Mouse (Mus musculus) myocyte (in vitro differentiated cells): ENCODE measurements at regions not wholly inside any gene's neighbourhood (a gene's known extent, or its start where the extent isn't known, plus 50 kb on each side); places are given as distances from the start of the nearest gene placed in this dataset.

Experiments used
- CEBPB ChIP-seq: IDR thresholded peaks from 2 replicates; pipeline ENCODE4 v1.6.1; 2011; ENCODE audit warnings: mild to moderate bottlenecking, moderate library complexity; ENCODE audit not compliant: poor library complexity, insufficient read depth, severe bottlenecking
- E2F4 ChIP-seq: IDR thresholded peaks from one replicate; pipeline ENCODE4 v1.6.1; 2011; ENCODE audit warnings: mild to moderate bottlenecking, control low read depth, moderate library complexity; ENCODE audit not compliant: insufficient read depth
- MAX ChIP-seq: IDR thresholded peaks from one replicate; pipeline ENCODE4 v1.6.1; 2011; ENCODE audit warnings: low read depth, mild to moderate bottlenecking, control low read depth
- MYOD1 ChIP-seq, 3 experiments: IDR thresholded peaks; one replicate each; pipeline ENCODE4 v1.6.1; 2011; ENCODE audit warnings: control low read depth in 2 of 3, low read depth in 2 of 3, mild to moderate bottlenecking in 2 of 3, moderate library complexity in 1 of 3; ENCODE audit not compliant: insufficient read length in 2 of 3, control insufficient read depth in 1 of 3
- MYOG ChIP-seq, 3 experiments: IDR thresholded peaks; one replicate each; pipeline ENCODE4 v1.6.1; 2011; ENCODE audit warnings: control low read depth in 2 of 3, low read depth in 2 of 3, mild to moderate bottlenecking in 2 of 3; ENCODE audit not compliant: insufficient read length in 2 of 3, control insufficient read depth in 1 of 3, insufficient read depth in 1 of 3
- POLR2A ChIP-seq: IDR thresholded peaks from one replicate; pipeline ENCODE4 v1.6.1; 2011; ENCODE audit warnings: low read depth, mild to moderate bottlenecking, control low read depth, moderate library complexity; ENCODE audit not compliant: insufficient read length
- POLR2AphosphoS2 ChIP-seq: IDR thresholded peaks from one replicate; pipeline ENCODE4 v1.6.1; 2011; ENCODE audit warnings: low read depth, control low read depth; ENCODE audit not compliant: insufficient read length
- REST ChIP-seq: IDR thresholded peaks from one replicate; pipeline ENCODE4 v1.6.1; 2011; ENCODE audit warnings: mild to moderate bottlenecking, control low read depth, moderate library complexity; ENCODE audit not compliant: insufficient read depth, insufficient read length
- TCF12 ChIP-seq: IDR thresholded peaks from one replicate; pipeline ENCODE4 v1.6.1; 2011; ENCODE audit warnings: mild to moderate bottlenecking, control low read depth; ENCODE audit not compliant: poor library complexity, insufficient read depth, severe bottlenecking
- USF1 ChIP-seq: IDR thresholded peaks from one replicate; pipeline ENCODE4 v1.6.1; 2011; ENCODE audit warnings: low read depth, mild to moderate bottlenecking, control low read depth, moderate library complexity

DNA sequence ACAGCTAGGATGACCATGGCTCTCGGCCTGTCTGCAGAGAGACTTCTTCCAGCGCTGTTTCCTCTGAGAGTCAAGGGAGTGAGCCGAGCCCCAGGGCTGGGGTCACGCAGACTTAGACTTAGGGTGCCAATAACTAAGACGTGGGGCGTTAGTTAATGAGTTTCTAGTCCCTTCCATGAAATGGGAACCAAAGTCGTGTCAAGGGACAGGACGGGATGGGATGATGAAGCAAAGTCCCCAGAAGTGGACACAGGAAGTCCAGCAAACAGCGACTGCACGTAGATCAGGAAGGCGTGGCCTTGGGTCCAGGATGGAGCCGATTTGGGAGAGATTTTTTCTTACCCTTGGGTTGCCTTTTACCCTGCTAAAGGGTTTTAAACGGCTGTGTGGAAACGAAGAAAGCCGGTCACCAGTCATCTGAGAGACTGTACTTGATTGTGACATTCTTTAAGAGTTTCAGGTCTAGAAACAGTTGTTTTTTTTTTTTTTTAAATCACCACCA, 112.5 kb upstream of the Egln3 start:
- no peak for TF ChIP-seq E2F4
- no peak for TF ChIP-seq POLR2AphosphoS2
- no peak for TF ChIP-seq POLR2A
- no peak for TF ChIP-seq MYOD1 (IDR thresholded peaks at IDR 0.05; ENCODE audit: control insufficient read depth in 1 of 3, insufficient read length in 2 of 3, low read depth in 2 of 3)
- TF ChIP-seq USF1, result no peak
- TF ChIP-seq MAX, result no peak
- TF ChIP-seq TCF12, result no peak
- TF ChIP-seq CEBPB, result no peak
- no peak for TF ChIP-seq MYOG (IDR thresholded peaks at IDR 0.05; ENCODE audit: control insufficient read depth in 1 of 3, insufficient read depth in 1 of 3, insufficient read length in 2 of 3, low read depth in 2 of 3)
- no peak for TF ChIP-seq REST
